Mouse (Mus musculus): ENCODE measurements around the gene Psme2. TPM values are rescaled to one million over a fixed set of nuclear protein-coding genes. Genes with fewer than 3 reads are reported as not detected.
A peak's percentile ranks its signal among the peaks of the same experiment; 100 is the strongest.

Gene Psme2
- 296 and 307 TPM in 2 replicates for polyA plus RNA-seq (2014; fragmentation: Nextera tagmentation; extraction: Ambion mirVana)

- H3K27me3 ChIP-seq (ENCODE audit: control insufficient read depth, insufficient read depth, low read length), result no peaks in the 10 kb centered on the region
- peaks cover 18% of the 10 kb centered on the region for H3K4me1 ChIP-seq (ENCODE audit: control insufficient read depth, insufficient read depth, low read length)
- H3K9ac ChIP-seq (replicated peaks; ENCODE audit: low read depth, low read length), result peak within 1 kb of the TSS; percentile 78
- peak; percentile 96 for ATAC-seq (ENCODE audit: insufficient number of reproducible peaks, insufficient read depth, low FRiP score, low read depth)
- no peaks in the 10 kb centered on the region for H3K9me3 ChIP-seq (ENCODE audit: control insufficient read depth, low read depth, low read length)
- peaks cover 18% of the 10 kb centered on the region for H3K36me3 ChIP-seq (ENCODE audit: control insufficient read depth, insufficient read depth, low read length)
- H3K4me2 ChIP-seq (replicated peaks; ENCODE audit: low read depth, low read length), result peak within 1 kb of the TSS; percentile 96
- WGBS, result under 1% methylated on average over 22 of the region's 22 CpGs
- peak within 1 kb of the TSS; percentile 86 for H3K4me3 ChIP-seq (ENCODE audit: low read depth, low read length)
- H3K27ac ChIP-seq (ENCODE audit: low read length), result peak within 1 kb of the TSS; percentile 90
Observed at GRCm38 (mm10) chr14:55590748-55591330, at the start of gene Psme2. Gene Psme2, minus strand, starts transcription at chr14:55591113.

- Histone ChIP-seq H3K9me3 (ENCODE audit: control insufficient read depth, low read depth, low read length) (no peaks in the 10 kb centered on the region), H3K36me3 (ENCODE audit: control insufficient read depth, insufficient read depth, low read length) (peaks cover 63% of the 10 kb centered on the region), H3K4me3 (ENCODE audit: low read depth, low read length) (no peak within 1 kb of the TSS), H3K27me3 (ENCODE audit: control insufficient read depth, insufficient read depth, low read length) (no peaks in the 10 kb centered on the region), H3K9ac (replicated peaks; ENCODE audit: low read depth, low read length) (no peak within 1 kb of the TSS), H3K4me2 (replicated peaks; ENCODE audit: low read depth, low read length) (no peak within 1 kb of the TSS), H3K27ac (ENCODE audit: low read length) (no peak within 1 kb of the TSS), H3K4me1 (ENCODE audit: control insufficient read depth, insufficient read depth, low read length) (peaks cover 9% of the 10 kb centered on the region; the same call in 1 of the 2 replicates)
- 94% methylated on average over 9 of the region's 9 CpGs for WGBS
- no peak for ATAC-seq (ENCODE audit: insufficient number of reproducible peaks, insufficient read depth, low FRiP score, low read depth)
Observed at GRCm38 (mm10) chr14:55637795-55638194, 46.9 kb upstream of the Psme2 start, which contains the start of gene Gm49378. Gene Gm49378, minus strand, starts transcription at chr14:55637895.

- H3K36me3 ChIP-seq (ENCODE audit: control insufficient read depth, insufficient read depth, low read length), result peaks cover 76% of the 10 kb centered on the region
- ATAC-seq (ENCODE audit: insufficient number of reproducible peaks, insufficient read depth, low FRiP score, low read depth), result peak; percentile 82
- 2% methylated on average over 33 of the region's 33 CpGs for WGBS
- H3K4me1 ChIP-seq (ENCODE audit: control insufficient read depth, insufficient read depth, low read length), result peaks cover 5% of the 10 kb centered on the region; the same call in 1 of the 2 replicates
- H3K27ac ChIP-seq (ENCODE audit: low read length), result peak within 1 kb of the TSS; percentile 35; the same call in 1 of the 2 replicates
- peak within 1 kb of the TSS; percentile 58 for H3K4me3 ChIP-seq (ENCODE audit: low read depth, low read length)
- H3K9ac ChIP-seq (replicated peaks; ENCODE audit: low read depth, low read length), result peak within 1 kb of the TSS; percentile 39
- H3K27me3 ChIP-seq (ENCODE audit: control insufficient read depth, insufficient read depth, low read length), result no peaks in the 10 kb centered on the region
- H3K9me3 ChIP-seq (ENCODE audit: control insufficient read depth, low read depth, low read length), result no peaks in the 10 kb centered on the region
- peak within 1 kb of the TSS; percentile 90 for H3K4me2 ChIP-seq (replicated peaks; ENCODE audit: low read depth, low read length)
Observed at GRCm38 (mm10) chr14:55635523-55636007, 44.7 kb upstream of the Psme2 start, which contains the start of gene Ipo4. Gene Ipo4, minus strand, starts transcription at chr14:55635957.

GRCm38 (mm10) chr14:55634874-55635522, 44.1 kb upstream of the Psme2 start:
- WGBS, result 3% methylated on average over 23 of the region's 23 CpGs
- no peaks in the 10 kb centered on the region for H3K27me3 ChIP-seq (ENCODE audit: control insufficient read depth, insufficient read depth, low read length)
- H3K9me3 ChIP-seq (ENCODE audit: control insufficient read depth, low read depth, low read length), result no peaks in the 10 kb centered on the region
- peaks cover 5% of the 10 kb centered on the region; the same call in 1 of the 2 replicates for H3K4me1 ChIP-seq (ENCODE audit: control insufficient read depth, insufficient read depth, low read length)
- peak overlapping the region; percentile 90 for H3K4me2 ChIP-seq (replicated peaks; ENCODE audit: low read depth, low read length)
- peak; percentile 53; the same call in 1 of the 2 replicates for ATAC-seq (ENCODE audit: insufficient number of reproducible peaks, insufficient read depth, low FRiP score, low read depth)
- H3K36me3 ChIP-seq (ENCODE audit: control insufficient read depth, insufficient read depth, low read length), result peaks cover 76% of the 10 kb centered on the region
- peak overlapping the region; percentile 58 for H3K4me3 ChIP-seq (ENCODE audit: low read depth, low read length)
- peak overlapping the region; percentile 39 for H3K9ac ChIP-seq (replicated peaks; ENCODE audit: low read depth, low read length)
- H3K27ac ChIP-seq (ENCODE audit: low read length), result peak overlapping the region; percentile 35; the same call in 1 of the 2 replicates

- no peak for ATAC-seq (ENCODE audit: insufficient number of reproducible peaks, insufficient read depth, low FRiP score, low read depth)
- no peak overlapping the region for H3K4me2 ChIP-seq (replicated peaks; ENCODE audit: low read depth, low read length)
- H3K4me1 ChIP-seq (ENCODE audit: control insufficient read depth, insufficient read depth, low read length), result no peaks in the 10 kb centered on the region
- no peak overlapping the region for H3K4me3 ChIP-seq (ENCODE audit: low read depth, low read length)
- WGBS, result 57% methylated on average over 5 of the region's 5 CpGs
- H3K27me3 ChIP-seq (ENCODE audit: control insufficient read depth, insufficient read depth, low read length), result no peaks in the 10 kb centered on the region
- H3K27ac ChIP-seq (ENCODE audit: low read length), result no peak overlapping the region
- no peak overlapping the region for H3K9ac ChIP-seq (replicated peaks; ENCODE audit: low read depth, low read length)
- H3K36me3 ChIP-seq (ENCODE audit: control insufficient read depth, insufficient read depth, low read length), result peaks cover 80% of the 10 kb centered on the region
- H3K9me3 ChIP-seq (ENCODE audit: control insufficient read depth, low read depth, low read length), result no peaks in the 10 kb centered on the region
Observed at GRCm38 (mm10) chr14:55629312-55629711, 38.4 kb upstream of the Psme2 start.

- Histone ChIP-seq H3K4me1 (ENCODE audit: control insufficient read depth, insufficient read depth, low read length) (no peaks in the 10 kb centered on the region), H3K9me3 (ENCODE audit: control insufficient read depth, low read depth, low read length) (no peaks in the 10 kb centered on the region), H3K36me3 (ENCODE audit: control insufficient read depth, insufficient read depth, low read length) (peaks cover 71% of the 10 kb centered on the region), H3K27ac (ENCODE audit: low read length) (no peak overlapping the region), H3K4me3 (ENCODE audit: low read depth, low read length) (no peak overlapping the region), H3K9ac (replicated peaks; ENCODE audit: low read depth, low read length) (no peak overlapping the region), H3K4me2 (replicated peaks; ENCODE audit: low read depth, low read length) (no peak overlapping the region), H3K27me3 (ENCODE audit: control insufficient read depth, insufficient read depth, low read length) (no peaks in the 10 kb centered on the region)
- ATAC-seq (ENCODE audit: insufficient number of reproducible peaks, insufficient read depth, low FRiP score, low read depth), result no peak
- WGBS, result 88% methylated on average over 27 of the region's 27 CpGs
Observed at GRCm38 (mm10) chr14:55628077-55628827, 37.3 kb upstream of the Psme2 start.

- ATAC-seq (ENCODE audit: insufficient number of reproducible peaks, insufficient read depth, low FRiP score, low read depth), result 0 out of 2 replicates have a peak, but pooled peaks have one; percentile 47
- 0 out of 2 replicates have a peak overlapping the region, but pooled peaks have one; percentile 18 for H3K9ac ChIP-seq (replicated peaks; ENCODE audit: low read depth, low read length)
- 36% methylated on average over 22 of the region's 22 CpGs for WGBS
Observed at GRCm38 (mm10) chr14:55618486-55619195, 27.7 kb upstream of the Psme2 start.

More at GRCm38 (mm10) chr14:55618486-55619195, 27.7 kb upstream of the Psme2 start:
- no peaks in the 10 kb centered on the region for H3K4me1 ChIP-seq (ENCODE audit: control insufficient read depth, insufficient read depth, low read length)
- H3K27me3 ChIP-seq (ENCODE audit: control insufficient read depth, insufficient read depth, low read length), result no peaks in the 10 kb centered on the region
- H3K36me3 ChIP-seq (ENCODE audit: control insufficient read depth, insufficient read depth, low read length), result no peaks in the 10 kb centered on the region; the same call in 1 of the 2 replicates
- H3K9me3 ChIP-seq (ENCODE audit: control insufficient read depth, low read depth, low read length), result no peaks in the 10 kb centered on the region
- H3K27ac ChIP-seq (ENCODE audit: low read length), result no peak overlapping the region
- H3K4me3 ChIP-seq (ENCODE audit: low read depth, low read length), result peak overlapping the region; percentile 24
- H3K4me2 ChIP-seq (replicated peaks; ENCODE audit: low read depth, low read length), result peak overlapping the region; percentile 39

Measured in stomach, embryonic 14.5 days (tissue).